Mouse (Mus musculus) cortical plate, adult 2 months (tissue): ENCODE measurements around the gene Copz1.

ENCODE experiments used
- CTCF ChIP-seq: fragments of 200-500 bp; IDR thresholded peaks from 2 replicates; pipeline ENCODE4 v1.5.1; 2011; ENCODE audit warnings: mild to moderate bottlenecking, control low read depth, low read length; ENCODE audit not compliant: insufficient read depth; ENCODE audit errors: extremely low read depth
- POLR2A ChIP-seq: fragments of 200-500 bp; IDR thresholded peaks from 2 replicates; pipeline ENCODE4 v1.6.1; 2011; ENCODE audit warnings: mild to moderate bottlenecking, low read length, control low read depth; ENCODE audit not compliant: insufficient read depth; ENCODE audit errors: extremely low read depth

- TF ChIP-seq POLR2A = no peak
- no peak for TF ChIP-seq CTCF
These were observed 64.6 kb downstream of the Copz1 start for GRCm38 (mm10) chr15:103336996-103337667.
